Mouse (Mus musculus) hindbrain, postnatal 0 days (tissue): ENCODE data around the gene Alpk1. TPM values are rescaled to one million over a fixed set of nuclear protein-coding genes. Genes with fewer than 3 reads are reported as not detected.

Source experiments
- ATAC-seq: fragments of 200-750 bp; cut with Nextera tagmentation; 2 replicates; pipeline ENCODE4 v1.8.0; 2017; ENCODE audit warnings: mild to moderate bottlenecking, moderate TSS enrichment, moderate library complexity
- DNase-seq: peaks from one replicate; pipeline ENCODE4 v3.0.0-alpha.2; 2015; ENCODE audit warnings: low spot score
- H3K27ac ChIP-seq: fragments of 300-500 bp; sonication (generic); 2 replicates; pipeline ENCODE4 v1.5.1; 2014; ENCODE audit warnings: mild to moderate bottlenecking
- H3K27me3 ChIP-seq: fragments of 300-500 bp; sonication (generic); 2 replicates; pipeline ENCODE4 v1.6.1; 2014; ENCODE audit warnings: low read length, mixed read lengths; ENCODE audit not compliant: insufficient read depth
- H3K36me3 ChIP-seq: fragments of 300-500 bp; sonication (generic); 2 replicates; pipeline ENCODE4 v1.6.1; 2014; ENCODE audit warnings: low read length, mixed read lengths; ENCODE audit not compliant: insufficient read depth
- H3K4me1 ChIP-seq: fragments of 300-500 bp; sonication (generic); 2 replicates; pipeline ENCODE4 v1.6.1; 2014; ENCODE audit warnings: antibody characterized with exemption, low read length, mixed read lengths; ENCODE audit not compliant: insufficient read depth
- H3K4me2 ChIP-seq: fragments of 300-500 bp; sonication (generic); 2 replicates; pipeline ENCODE4 v1.6.1; 2014; ENCODE audit warnings: low read depth, mild to moderate bottlenecking, low read length, moderate library complexity, mixed read lengths
- H3K4me3 ChIP-seq: fragments of 300-500 bp; sonication (generic); 2 replicates; pipeline ENCODE4 v1.5.1; 2014; ENCODE audit warnings: low read length
- H3K9ac ChIP-seq: fragments of 300-500 bp; sonication (generic); replicated peaks from 2 replicates; pipeline ENCODE4 v1.6.1; 2014; ENCODE audit warnings: mild to moderate bottlenecking, low read length, moderate library complexity, mixed read lengths
- H3K9me3 ChIP-seq: fragments of 300-500 bp; sonication (generic); 2 replicates; pipeline ENCODE4 v1.6.1; 2016; ENCODE audit warnings: low read length, mixed read lengths
- CTCF ChIP-seq: IDR thresholded peaks from 2 replicates; pipeline ENCODE4 v1.5.1; 2016; ENCODE audit warnings: antibody characterized with exemption, control low read depth, low read depth
- WGBS: fragments of 180-500 bp; shearing (Covaris S2); extraction: QIAGEN DNeasy Blood & Tissue Kit; methylation state at CpG from one replicate; pipeline ENCODE4 v1.1.7; 2014; 5-methylcytosine and 5-hydroxymethylcytosine counted together
- polyA plus RNA-seq: library from polyadenylated mRNA; unstranded; fragments of >200 nt; fragmentation: Nextera tagmentation; extraction: Ambion mirVana; gene quantifications from 2 replicates; pipeline ENCODE4 v1.2.1, GENCODE M21; 2015
- total RNA-seq: library from RNA; depleted of rRNA; stranded (reverse); fragments of >200 nt; gene quantifications from 2 replicates; pipeline ENCODE4 v1.2.3, GENCODE M21; 2014

Alpk1 gene
- total and polyA plus RNA-seq, 2 experiments from 2014 or later: 0.49 to 1.3 TPM

DNA sequence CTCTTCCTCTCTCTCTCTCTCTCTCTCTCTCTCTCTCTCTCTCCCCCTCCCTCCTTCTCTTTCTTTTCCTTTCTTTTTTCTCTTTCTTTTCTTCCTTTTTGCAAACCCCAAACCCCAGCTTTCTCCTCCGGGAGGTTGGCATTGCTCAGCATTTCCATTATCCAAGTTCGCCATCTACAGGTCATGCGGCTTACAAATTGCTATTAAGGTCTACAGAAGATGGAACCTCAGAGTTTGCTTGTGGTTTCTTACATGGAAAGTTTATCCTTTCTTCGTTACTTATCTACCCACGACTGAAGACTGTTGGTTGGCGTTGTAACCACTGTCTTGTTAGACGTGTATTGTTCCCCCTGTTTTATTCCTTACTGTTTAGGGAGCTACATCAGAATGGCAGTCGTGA is 21.1 kb downstream of the Alpk1 start:
- Histone ChIP-seq H3K4me3 (no peak overlapping the region), H3K9ac (no peak overlapping the region), H3K27ac (no peak overlapping the region), H3K36me3 (no peaks in the 10 kb centered on the region), H3K4me1 (no peaks in the 10 kb centered on the region), H3K4me2 (no peak overlapping the region), H3K27me3 (no peaks in the 10 kb centered on the region; the same call in 1 of the 2 replicates), H3K9me3 (no peaks in the 10 kb centered on the region)
- WGBS: 16% methylated on average over 8 of the region's 8 CpGs
- no peak for ATAC-seq
- peak; percentile 78 for TF ChIP-seq CTCF
- peak; percentile 87 for DNase-seq

DNA sequence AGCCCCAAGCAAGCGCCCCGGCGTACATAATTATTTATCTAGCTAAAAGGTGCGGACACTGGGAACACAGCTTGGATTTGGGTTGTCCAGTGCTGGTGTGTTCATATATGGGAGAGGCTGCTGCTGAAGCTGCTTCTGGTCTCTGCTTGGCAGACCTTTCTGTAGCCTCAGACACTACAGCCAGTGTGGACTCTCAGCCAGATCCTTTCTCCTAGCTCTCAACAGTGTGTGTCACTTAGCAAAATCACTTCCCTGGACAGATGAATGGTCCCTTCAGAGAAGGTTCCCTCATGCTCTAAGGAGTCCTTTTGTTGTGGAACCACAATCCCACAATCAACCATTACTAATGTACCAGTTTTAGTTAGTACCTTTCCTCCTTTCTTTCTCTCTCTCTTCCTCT is 21.5 kb downstream of the Alpk1 start:
- no peak overlapping the region for H3K4me2 ChIP-seq
- H3K36me3 ChIP-seq: no peaks in the 10 kb centered on the region
- H3K27ac ChIP-seq: no peak overlapping the region
- no peaks in the 10 kb centered on the region for H3K9me3 ChIP-seq
- H3K9ac ChIP-seq: no peak overlapping the region
- ATAC-seq (peak; percentile 38; the same call in 1 of the 2 replicates), DNase-seq (no peak)
- WGBS: 33% methylated on average over 4 of the region's 4 CpGs
- TF ChIP-seq CTCF: no peak
- H3K27me3 ChIP-seq: no peaks in the 10 kb centered on the region; the same call in 1 of the 2 replicates
- no peaks in the 10 kb centered on the region for H3K4me1 ChIP-seq
- no peak overlapping the region for H3K4me3 ChIP-seq

DNA sequence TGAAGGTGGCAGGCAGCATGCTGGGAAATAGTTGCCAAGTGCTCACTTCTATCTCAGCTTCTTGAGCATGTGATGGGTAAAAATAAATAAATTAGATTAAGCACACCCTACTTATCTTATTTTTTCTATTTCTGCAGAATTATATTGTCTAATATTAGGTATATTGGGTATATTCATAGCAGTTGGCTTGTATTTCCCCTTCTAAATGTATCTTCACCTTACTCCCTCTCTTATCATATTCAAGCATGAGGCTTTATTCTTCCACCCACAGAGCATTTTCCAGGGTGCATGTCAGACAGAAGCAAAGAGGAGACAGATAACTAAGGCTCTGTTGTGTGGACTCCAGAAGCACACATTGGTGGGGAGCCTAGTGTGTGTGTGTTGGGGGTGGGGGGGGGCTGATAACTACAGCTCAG is 22.4 kb downstream of the Alpk1 start:
- H3K27ac ChIP-seq: no peak overlapping the region
- DNase-seq (no peak), ATAC-seq (no peak)
- peaks cover 6% of the 10 kb centered on the region for H3K27me3 ChIP-seq
- H3K4me3 ChIP-seq: no peak overlapping the region
- no peaks in the 10 kb centered on the region for H3K36me3 ChIP-seq
- no peaks in the 10 kb centered on the region for H3K9me3 ChIP-seq
- H3K4me1 ChIP-seq: no peaks in the 10 kb centered on the region
- H3K9ac ChIP-seq: no peak overlapping the region
- no peak overlapping the region for H3K4me2 ChIP-seq
- no peak for TF ChIP-seq CTCF

DNA sequence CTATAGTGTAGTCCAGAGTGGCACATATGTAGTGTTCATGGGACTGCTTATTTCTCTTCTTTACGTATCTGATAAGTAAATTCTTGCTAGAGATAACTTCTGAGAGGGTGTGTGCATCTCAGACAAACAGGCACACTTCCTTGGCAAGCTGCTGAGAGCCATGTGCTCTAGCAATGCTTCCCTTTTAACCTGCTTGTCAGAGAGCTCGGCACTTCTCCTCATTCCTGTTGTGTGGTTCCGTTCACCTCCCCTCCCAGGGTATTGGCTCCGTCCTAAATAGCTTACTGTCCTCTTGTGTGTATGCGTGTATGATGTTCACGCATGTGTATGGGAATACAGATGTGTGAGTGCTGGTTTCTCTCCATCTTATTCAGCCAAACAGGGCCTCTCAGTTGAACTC is 23.9 kb downstream of the Alpk1 start:
- no peaks in the 10 kb centered on the region for H3K36me3 ChIP-seq
- no peaks in the 10 kb centered on the region for H3K4me1 ChIP-seq
- no peak overlapping the region for H3K9ac ChIP-seq
- H3K4me3 ChIP-seq: no peak overlapping the region
- no peak overlapping the region for H3K4me2 ChIP-seq
- WGBS: 89% methylated on average over 6 of the region's 6 CpGs
- H3K9me3 ChIP-seq: no peaks in the 10 kb centered on the region
- peaks cover 6% of the 10 kb centered on the region for H3K27me3 ChIP-seq
- ATAC-seq (no peak), DNase-seq (no peak)
- H3K27ac ChIP-seq: no peak overlapping the region
- no peak for TF ChIP-seq CTCF

DNA sequence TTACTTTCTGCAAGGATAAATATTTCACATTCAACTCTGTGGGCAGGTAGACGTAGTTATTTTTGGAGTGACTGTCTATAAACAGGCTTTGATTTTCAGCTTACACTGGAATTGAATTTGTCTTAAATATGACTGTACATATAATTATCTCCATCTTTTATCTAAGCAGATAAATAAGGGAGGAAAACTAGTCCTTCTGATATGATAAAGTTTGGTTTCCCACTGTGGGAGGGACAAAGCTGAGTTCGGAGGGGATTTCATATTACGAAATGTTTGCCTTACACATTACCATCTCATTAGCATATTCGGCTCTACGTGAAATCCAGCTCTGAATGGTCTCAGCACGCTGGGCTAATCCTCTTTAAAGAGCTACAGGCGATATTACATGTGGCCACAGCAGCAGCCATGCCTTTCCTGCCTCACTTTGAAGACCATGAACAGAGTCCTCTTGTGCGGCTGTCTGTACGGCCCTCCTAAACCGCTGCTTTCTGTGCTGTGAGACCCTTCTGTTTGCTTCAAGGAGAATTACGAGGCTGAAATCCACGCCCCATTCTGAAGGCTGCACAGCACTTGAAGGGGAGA is 30.3 kb downstream of the Alpk1 start:
- H3K9me3 ChIP-seq: no peaks in the 10 kb centered on the region
- no peaks in the 10 kb centered on the region for H3K4me1 ChIP-seq
- no peak overlapping the region for H3K27ac ChIP-seq
- no peak overlapping the region for H3K9ac ChIP-seq
- no peak overlapping the region; the same call in 1 of the 2 replicates for H3K4me3 ChIP-seq
- H3K4me2 ChIP-seq: peak overlapping the region; percentile 52
- H3K27me3 ChIP-seq: peaks cover 14% of the 10 kb centered on the region; the same call in 1 of the 2 replicates
- 5% methylated on average over 12 of the region's 12 CpGs for WGBS
- no peak for TF ChIP-seq CTCF
- no peaks in the 10 kb centered on the region for H3K36me3 ChIP-seq
- DNase-seq (peak; percentile 31), ATAC-seq (no peak)

DNA sequence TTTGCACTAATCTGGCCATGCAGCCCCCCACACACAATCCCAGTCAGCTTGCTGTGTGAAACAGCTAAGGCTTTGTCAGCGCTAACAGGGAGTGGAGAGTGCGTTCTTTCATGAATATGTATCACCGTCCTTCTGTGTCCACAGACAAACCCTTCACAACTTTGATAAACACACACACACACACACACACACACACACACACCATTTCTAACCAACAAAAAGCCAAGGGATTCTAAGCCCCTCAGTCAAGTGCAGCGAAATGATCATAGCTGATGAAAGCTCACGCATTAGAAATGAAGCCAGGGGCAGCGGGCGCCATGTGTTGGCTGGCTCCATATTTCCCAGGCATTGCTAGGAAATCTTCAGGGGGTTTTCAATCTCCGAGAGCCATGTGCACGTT is 31.1 kb downstream of the Alpk1 start:
- Histone ChIP-seq H3K9ac (no peak overlapping the region), H3K36me3 (no peaks in the 10 kb centered on the region), H3K4me1 (no peaks in the 10 kb centered on the region), H3K27ac (no peak overlapping the region), H3K9me3 (no peaks in the 10 kb centered on the region), H3K4me3 (peak overlapping the region; percentile 17), H3K27me3 (peaks cover 14% of the 10 kb centered on the region; the same call in 1 of the 2 replicates), H3K4me2 (peak overlapping the region; percentile 52)
- ATAC-seq (peak; percentile 57; the same call in 1 of the 2 replicates), DNase-seq (peak; percentile 44)
- no peak for TF ChIP-seq CTCF
- 6% methylated on average over 9 of the region's 9 CpGs for WGBS

DNA sequence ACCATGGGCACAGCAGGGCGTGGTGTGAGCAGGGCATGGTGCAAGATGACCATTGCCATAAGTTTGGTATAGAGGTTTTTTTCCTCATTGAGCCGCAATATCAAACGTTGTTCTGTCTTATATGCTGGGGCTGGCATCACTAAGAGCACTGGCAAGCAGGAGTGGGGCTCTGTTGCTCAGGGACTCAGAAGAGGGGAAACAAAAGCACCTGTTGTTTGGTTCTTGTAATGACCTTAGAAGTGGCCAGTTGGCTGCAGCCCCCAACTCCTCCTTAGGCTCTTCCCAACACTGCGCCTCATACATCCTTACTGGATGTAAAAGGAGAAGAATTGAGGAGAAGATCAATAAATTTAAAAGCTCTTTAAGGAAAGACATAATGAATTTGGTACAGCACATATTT is 31.7 kb downstream of the Alpk1 start:
- Histone ChIP-seq H3K9ac (no peak overlapping the region), H3K4me3 (no peak overlapping the region), H3K27me3 (peaks cover 13% of the 10 kb centered on the region; the same call in 1 of the 2 replicates), H3K4me2 (no peak overlapping the region), H3K36me3 (no peaks in the 10 kb centered on the region), H3K27ac (no peak overlapping the region), H3K4me1 (no peaks in the 10 kb centered on the region), H3K9me3 (no peaks in the 10 kb centered on the region)
- WGBS: 43% methylated on average over 4 of the region's 4 CpGs
- no peak for DNase-seq
- no peak for ATAC-seq
- TF ChIP-seq CTCF: no peak
